Mouse (Mus musculus) spleen, postnatal 14 days (tissue): ENCODE data around the gene Slc22a19.
"Not testable (repeated sequence)": the region's sequence is repeated elsewhere in the genome, so short reads cannot be mapped to it uniquely, and the experiment has no call there.

Source experiments
- DNase-seq, 2 experiments: peaks; one replicate each; pipeline ENCODE4 v3.0.0; 2021 to 2022; ENCODE audit warnings: low spot score in 2 of 2

The Slc22a19 gene

GRCm38 (mm10) chr19:7711148-7711547, at the start of gene Slc22a19:
Gene Slc22a19, minus strand, starts transcription at chr19:7711310.
- DNase-seq, result no peak

- not testable (repeated sequence) for DNase-seq
These were observed 42.3 kb upstream of the Slc22a19 start for GRCm38 (mm10) chr19:7753371-7753770.

- DNase-seq, result no peak
These were observed 18.4 kb upstream of the Slc22a19 start for GRCm38 (mm10) chr19:7729543-7729942.

- DNase-seq, result not testable (repeated sequence)
These were observed 18.0 kb downstream of the Slc22a19 start for GRCm38 (mm10) chr19:7693104-7693503.

GRCm38 (mm10) chr19:7691259-7691658, 19.9 kb downstream of the Slc22a19 start:
- no peak for DNase-seq

GRCm38 (mm10) chr19:7687988-7688387, 23.1 kb downstream of the Slc22a19 start:
- no peak for DNase-seq

- no peak for DNase-seq
These were observed 39.1 kb downstream of the Slc22a19 start for GRCm38 (mm10) chr19:7672033-7672432.

- DNase-seq, result no peak
These were observed 62.0 kb downstream of the Slc22a19 start for GRCm38 (mm10) chr19:7648913-7649666.

GRCm38 (mm10) chr19:7633786-7634185, 77.3 kb downstream of the Slc22a19 start:
- DNase-seq, result no peak

- no peak for DNase-seq
These were observed 78.1 kb downstream of the Slc22a19 start for GRCm38 (mm10) chr19:7633021-7633420.
